Mouse (Mus musculus) CD4-positive helper T cell, adult 2 months (primary cell): Measurements from ENCODE around the gene Pex11a.

ENCODE experiments used
- DNase-seq: peaks from one replicate; pipeline ENCODE4 v3.0.0-alpha.2; 2012; ENCODE audit warnings: low read depth, missing footprints, low spot score

The Pex11a gene

DNA sequence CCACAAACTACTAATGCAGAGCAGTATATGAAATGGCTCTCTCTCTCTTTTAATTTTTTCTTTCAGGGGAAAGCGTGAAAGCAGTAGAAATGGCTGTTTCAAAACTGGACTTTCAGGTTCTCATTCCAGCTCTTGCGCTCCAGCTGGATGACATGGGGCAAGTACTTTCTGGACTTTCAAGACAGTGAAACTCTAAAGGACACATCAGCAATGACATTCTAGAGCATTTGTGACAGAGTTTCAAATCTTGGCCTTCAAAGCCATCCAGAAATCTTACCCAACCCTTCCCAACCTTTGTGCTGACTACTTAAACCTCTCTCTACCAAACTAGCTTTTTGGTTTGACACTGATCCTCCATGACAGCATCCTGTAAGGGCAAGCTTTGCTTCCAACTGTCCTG is 4.0 kb downstream of the Pex11a start:
- DNase-seq = no peak

DNA sequence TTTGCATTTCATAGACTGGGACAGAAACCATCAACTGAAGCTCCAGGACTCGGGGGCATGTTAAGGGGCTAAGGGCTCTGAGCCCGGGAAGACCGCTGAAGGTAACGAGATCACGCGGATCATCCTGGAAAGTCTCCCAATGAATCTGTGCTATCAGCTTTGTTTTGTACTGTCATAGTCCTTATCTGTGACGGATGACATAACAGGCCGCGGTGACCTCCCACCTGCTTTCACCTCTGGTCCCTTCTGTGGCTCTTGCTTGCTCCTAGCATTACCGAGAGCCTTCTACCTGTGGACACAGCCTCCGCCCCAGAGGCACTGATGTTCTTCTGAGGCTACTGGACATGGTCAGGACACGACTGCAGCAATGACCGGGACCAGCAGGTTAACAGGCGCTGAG is 6.4 kb downstream of the Pex11a start:
- no peak for DNase-seq

DNA sequence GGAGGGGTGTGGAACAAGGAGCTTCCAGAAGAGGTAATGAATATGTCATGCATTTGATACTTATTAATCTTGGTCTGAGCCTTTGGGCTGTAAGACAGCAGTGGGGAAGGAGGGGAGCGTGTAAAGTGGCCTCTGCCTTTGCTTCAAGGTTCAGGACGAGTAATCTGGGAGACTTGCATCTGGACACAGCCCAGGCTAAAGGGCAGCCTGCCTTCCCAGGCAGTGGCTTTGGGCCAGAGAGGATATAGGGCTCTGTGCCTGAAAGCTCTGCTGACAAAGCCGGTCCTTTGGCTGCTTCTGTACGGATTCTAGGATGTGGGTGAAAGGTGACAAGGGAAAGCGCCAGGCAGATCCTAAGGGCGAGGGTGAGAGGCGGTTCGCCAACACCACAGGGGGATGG is 8.4 kb downstream of the Pex11a start:
- DNase-seq = no peak

DNA sequence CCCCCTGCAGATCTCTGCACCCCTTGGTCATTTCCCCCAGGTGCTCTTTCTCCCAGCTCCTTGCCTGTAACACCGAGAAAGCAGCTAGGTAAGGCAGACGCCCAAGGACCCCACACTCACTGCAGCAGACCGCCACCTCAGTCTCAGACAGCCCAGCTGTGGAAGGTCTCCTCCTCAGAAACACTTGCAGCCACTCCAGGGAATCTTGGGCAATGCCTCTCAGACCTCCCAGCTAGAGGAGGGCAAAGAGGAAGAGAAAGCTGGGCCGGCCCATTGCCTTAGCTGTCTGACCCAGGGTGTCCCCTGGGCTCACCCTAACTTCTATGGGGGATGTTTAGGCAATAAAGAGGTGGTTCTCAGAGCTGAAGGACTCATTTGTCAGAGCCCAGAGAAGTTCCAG is 10.3 kb downstream of the Pex11a start, which contains the start of gene Plin1:
TSS of gene Plin1 (minus strand) at position 282 of the 400 bp plus-strand sequence.
- DNase-seq = no peak

DNA sequence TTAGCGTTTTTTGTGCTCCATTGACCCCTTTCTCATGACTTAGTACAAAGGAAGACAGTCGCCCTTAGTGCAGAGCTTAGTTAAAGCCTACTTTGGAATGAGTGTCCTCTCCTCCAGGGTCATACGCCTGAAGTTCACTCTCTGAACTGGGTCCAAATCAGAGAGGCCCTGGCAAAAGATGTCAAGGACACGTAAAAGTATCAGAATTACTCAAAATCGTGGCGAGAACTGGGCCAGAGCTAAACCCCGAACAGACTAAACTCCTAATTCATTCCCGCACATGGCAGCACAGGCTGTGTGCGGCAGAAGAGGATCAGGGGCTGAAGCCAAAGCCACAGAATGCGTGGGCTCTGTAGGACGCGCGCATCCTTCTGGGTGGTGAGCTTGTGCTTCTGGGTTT is 11.5 kb downstream of the Pex11a start:
- DNase-seq = no peak

DNA sequence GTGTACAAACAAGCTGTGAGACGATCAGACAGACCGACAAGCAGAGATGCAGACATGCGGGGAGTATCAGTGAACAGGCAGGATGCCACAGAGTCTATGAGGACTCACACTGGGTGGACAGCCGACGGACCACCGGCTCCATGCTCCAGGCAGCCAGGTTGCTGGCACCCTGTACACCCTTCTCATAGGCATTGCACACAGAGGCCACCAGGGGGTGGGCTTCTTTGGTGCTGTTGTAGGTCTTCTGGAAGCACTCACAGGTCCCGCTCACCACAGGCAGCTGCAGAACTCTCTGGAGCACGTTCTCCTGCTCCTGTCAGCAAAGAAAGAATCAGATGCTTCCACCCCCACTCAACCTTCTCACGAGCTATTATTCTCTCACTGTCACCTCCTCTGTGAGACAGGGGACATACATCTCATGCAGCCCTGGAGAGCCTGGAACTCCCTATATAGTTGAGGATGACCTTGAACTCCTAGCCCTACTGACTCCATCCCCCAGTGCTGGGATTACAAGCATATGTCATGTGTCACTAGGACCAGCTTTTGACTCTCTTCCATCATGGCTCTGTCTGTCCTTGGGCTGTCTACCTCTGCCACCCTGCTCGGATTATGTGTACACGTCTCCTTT is 13.1 kb downstream of the Pex11a start:
- peak; percentile 33 for DNase-seq

DNA sequence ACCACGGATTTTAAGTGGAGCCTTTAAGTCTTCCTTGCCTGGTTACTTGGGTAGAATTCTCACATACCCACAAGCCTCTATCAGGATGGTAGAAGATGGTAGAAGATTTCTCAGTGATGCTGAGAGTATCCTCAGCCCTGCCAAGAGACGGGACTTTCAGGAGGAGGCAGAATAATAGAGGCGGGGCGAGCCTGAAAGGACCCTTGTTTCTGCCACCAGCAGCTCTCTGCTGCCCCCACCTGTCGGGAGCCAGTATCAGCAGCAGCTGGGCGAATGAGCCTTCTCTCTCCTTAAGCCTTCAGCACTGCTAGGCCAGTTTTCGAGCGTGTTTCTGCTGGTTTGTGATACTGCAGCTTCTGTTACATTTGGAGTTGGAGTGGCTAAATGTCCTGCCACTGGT is 13.8 kb downstream of the Pex11a start:
- DNase-seq = peak; percentile 63

DNA sequence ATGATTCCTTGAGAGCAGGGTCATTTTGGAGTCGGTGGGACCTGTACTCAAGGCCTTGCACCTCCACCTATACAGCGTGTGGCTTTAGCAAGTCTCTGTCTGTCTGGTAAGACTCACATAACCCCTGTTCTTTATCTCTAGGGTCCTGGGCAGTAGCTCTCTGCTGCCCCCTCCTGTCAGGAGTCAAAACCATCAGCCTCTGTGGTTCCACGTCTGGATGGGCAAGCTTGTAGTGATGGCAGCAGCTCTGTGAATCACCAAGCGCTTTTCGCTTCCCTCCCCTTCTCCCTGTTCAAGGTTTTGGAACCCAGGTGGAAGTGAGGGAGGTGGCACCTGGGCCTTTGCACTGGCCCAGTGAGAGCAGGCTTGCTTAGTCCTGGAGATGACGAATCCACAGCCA is 14.7 kb downstream of the Pex11a start:
- peak; percentile 65 for DNase-seq

DNA sequence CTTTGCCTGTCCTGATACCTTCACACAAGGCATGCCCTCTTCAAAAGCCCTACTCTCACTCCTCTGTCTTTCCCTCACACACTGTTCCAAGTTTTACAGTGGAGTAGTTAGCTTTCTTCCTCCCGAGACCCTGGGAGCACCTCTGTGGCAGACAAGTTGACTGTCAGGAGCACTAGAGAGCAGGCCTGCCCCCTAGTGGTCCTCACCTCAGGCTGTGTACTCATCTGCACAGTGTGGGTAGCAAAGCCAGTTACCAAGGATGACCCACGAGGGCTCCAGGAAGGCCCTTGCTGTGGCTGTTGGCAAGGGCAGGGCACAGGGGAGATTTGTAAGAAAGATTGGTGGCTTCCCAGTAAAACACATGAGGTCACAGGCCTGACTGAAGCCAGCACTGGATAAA is 15.8 kb downstream of the Pex11a start:
- DNase-seq = peak; percentile 45

DNA sequence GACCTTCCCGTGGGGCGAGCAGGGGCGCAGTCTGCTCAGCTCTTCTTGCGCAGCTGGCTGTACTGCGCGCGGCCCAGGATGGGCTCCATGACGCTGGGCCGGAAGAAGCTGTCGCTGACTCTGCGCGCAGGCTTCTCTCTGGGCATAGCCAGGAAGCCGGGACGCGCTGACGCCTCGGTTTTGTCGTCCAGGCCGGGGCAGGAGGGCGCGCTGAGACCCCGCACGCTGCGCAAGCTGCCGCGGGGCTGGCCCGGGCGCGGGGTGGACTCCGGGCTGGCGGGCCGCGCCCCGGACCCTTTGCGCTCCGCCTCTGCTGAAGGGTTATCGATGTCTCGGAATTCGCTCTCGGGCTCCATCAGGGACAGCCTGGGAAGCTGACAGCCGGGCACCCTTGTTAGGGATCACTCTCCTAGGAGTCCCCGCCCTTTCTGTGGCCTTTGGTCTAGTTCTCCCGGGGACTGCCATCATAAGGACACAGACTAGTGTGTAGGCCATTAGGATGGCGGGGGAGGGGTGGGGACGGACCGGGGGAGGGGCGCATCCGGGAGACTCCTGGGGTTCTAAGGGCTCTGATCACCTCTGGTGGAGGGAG is 21.4 kb downstream of the Pex11a start:
- DNase-seq = peak; percentile 76

DNA sequence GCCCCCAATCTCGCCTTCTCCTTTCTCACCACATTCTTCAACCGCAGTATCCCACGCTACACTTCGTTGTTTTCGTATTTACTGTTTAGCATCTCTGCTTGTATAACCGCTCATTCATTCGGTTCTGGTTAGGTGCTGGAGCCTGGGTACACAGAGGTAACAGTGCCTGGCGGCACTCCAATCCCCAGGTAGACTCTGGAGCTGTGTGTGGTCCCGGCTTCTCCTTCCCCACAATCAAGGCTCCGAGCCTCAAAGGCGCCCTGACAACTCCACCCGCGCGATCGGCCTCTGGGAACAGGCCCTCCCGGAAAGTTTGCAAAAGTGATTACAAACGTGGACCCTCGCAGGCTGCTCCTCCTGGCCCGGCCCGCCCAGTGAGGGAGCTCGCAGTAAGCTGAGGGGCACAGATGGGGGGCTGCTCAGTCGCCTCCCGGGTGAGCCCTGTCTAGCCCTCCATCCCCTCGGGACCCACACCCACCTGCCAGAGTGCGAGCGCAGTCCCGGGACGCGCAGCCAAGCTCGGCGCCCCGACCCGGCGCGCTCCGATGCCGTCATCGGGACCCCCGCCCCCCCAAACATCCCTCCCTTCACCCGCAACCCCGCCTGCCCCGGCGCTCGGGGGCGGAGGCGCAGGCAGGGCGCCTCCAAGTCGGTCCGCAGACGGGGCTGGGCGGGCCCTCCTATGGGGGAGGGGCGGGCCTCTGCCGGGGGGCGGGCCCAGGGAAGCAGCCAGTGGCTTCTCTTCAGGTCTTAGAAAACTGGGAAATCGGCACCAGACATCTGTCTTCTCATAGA is 27.5 kb downstream of the Pex11a start, which contains the start of gene Kif7:
TSS of gene Kif7 (minus strand) at position 534 of the 795 bp plus-strand sequence.
- peak; percentile 80 for DNase-seq

DNA sequence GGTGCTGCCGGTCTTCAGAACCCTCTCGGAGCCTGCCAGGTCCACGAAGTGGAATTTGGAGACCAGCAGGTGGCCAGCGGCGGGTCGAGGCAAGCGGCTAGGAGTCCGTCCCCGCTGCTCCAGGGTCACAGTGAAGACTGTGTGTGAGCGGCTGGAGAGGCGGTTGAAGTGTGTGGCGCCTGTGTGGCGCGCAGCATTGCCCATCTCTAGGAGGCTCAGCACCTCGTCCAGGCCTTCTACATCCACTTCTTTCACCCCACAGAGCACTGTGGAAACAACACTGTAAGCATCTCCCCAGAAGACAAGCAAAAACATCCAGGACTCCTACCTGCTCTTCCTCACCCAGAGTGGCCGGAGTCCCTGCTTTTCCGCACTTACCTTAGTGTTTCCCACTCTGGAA is 32.1 kb downstream of the Pex11a start:
- DNase-seq = no peak

DNA sequence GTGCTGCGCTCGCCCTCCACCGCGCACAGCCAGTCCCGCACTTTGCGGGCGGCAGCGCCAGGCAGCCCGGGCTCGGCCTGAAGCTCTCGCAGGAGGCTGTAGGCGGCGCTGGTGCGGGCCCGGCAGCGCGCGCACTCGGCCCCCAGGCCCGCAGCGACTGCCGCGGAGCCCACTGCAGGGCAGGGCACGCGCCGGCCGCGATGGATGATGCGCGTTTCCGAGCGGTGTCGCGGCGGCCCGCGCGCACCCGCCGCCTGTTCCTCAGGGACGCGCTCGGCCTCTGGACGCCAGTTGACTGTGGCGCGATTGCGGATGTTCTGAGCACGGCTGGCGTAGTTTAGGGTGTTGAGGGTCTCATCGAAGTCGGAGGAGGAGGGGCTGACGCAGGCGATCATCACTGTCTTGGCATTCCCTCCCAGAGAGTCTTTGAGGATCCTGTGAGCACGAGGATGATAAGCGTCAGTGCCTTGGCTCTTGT is 32.8 kb downstream of the Pex11a start:
- DNase-seq = no peak

DNA sequence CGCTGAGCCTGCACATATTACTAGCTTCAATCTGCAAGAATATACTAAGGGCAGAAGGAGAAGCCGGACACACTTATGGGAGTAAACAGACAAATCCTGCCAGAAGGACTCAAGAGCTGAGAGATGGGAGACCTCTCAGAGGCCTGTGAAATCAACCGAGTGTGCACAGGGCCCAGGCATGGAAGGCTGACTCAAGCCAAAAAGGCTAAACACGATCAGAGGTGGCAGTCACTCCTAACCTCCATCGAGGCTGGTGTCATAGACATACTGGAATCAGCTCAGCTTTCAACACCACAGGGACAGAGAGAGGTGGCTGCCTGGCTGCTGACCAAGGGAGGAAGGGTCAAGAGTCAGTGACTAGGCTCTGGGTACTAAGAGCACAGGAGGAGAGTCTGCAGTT is 37.7 kb downstream of the Pex11a start:
- DNase-seq = no peak

DNA sequence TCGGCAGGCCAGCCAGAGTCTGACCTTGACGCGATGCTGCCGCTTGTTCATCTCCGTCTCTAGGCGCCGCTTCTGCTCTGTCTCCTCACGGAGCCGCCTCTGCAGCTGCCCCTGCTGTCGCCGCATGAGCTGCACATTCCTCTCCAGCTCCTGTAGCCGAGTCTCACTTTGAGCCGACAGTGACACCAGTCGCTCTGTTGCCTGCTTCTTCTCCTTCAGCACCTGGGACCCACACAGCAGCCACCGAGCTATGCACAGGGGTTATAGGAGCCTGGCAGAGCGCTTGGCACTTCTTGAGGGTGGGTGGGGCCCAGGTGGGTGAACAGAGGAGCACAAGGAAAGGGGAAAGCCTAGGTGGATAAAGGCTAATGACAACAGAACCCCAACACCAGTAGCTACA is 40.2 kb downstream of the Pex11a start:
- no peak for DNase-seq

DNA sequence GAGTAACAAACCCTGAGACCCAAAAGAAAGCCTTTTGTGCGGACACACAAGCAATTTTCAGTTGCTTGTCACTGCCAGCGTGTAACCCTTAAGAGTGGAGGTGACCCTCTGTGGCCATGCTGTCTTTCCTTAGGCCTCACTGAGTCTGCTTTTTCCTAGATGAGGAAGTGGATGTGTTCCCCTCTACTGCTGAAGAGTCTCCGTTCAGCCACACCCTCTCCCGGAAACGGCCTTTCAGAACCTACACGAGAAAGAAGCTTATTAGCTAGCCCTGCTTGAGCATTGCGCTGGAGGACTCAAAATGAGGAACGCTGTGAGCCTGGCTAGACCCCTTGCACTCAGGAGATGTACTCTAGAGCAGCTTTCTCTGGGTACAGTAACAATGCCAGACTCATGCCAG is 46.4 kb downstream of the Pex11a start:
- no peak for DNase-seq
